In genomic region chr15:12380548-12380947, GRCm38 (mm10) we compare ENCODE assay signal across 9 mouse cellular contexts. TPM values are rescaled to one million over a fixed set of nuclear protein-coding genes. Genes with fewer than 3 reads are reported as not detected.
DNase-seq lines count a peak whose midpoint lies in the region; ATAC-seq and TF ChIP-seq lines count a peak whose summit lies in the region.
"Had no signal": no experiment of that assay in that cellular context is flagged by ENCODE, and none has a peak within 500 bp of the region (broad histone marks: within the 10 kb centered on the region; RNA-seq: fewer than 3 reads in every experiment).

No protein-coding gene starts in this region.

- no peak overlapping the region for H3K4me2 ChIP-seq in forebrain, postnatal 0 days (ENCODE audit: low read depth)
- no peak overlapping the region for H3K4me2 ChIP-seq in forebrain, embryonic 16.5 days (ENCODE audit: low read length)
- no peak overlapping the region for H3K4me2 ChIP-seq in kidney, postnatal 0 days (ENCODE audit: low read length)
- H3K4me2 ChIP-seq: limb, embryonic 13.5 days had no signal

- peaks cover 7% of the 10 kb centered on the region; the same call in 1 of the 2 replicates for H3K4me1 ChIP-seq in forebrain, postnatal 0 days (ENCODE audit: insufficient read depth)
- peaks cover 7% of the 10 kb centered on the region for H3K4me1 ChIP-seq in forebrain, embryonic 16.5 days (replicated peaks; ENCODE audit: control insufficient read depth, insufficient read depth, low read length)
- H3K4me1 ChIP-seq in kidney, postnatal 0 days (replicated peaks; ENCODE audit: insufficient read depth, low read length), result peaks cover 5% of the 10 kb centered on the region; the same call in 1 of the 2 replicates

- 60% methylated on average over 5 of the region's 5 CpGs for WGBS in forebrain, postnatal 0 days
- WGBS in forebrain, embryonic 16.5 days, result 48% methylated on average over 5 of the region's 5 CpGs
- WGBS in kidney, postnatal 0 days, result 49% methylated on average over 5 of the region's 5 CpGs

- no peaks in the 10 kb centered on the region for H3K9me3 ChIP-seq in forebrain, postnatal 0 days (ENCODE audit: low read length)
- H3K9me3 ChIP-seq in forebrain, embryonic 16.5 days (ENCODE audit: control insufficient read depth, low read length), result no peaks in the 10 kb centered on the region
- no peaks in the 10 kb centered on the region for H3K9me3 ChIP-seq in kidney, postnatal 0 days (replicated peaks; ENCODE audit: low read length)
- H3K9me3 ChIP-seq: limb, embryonic 13.5 days had no signal

- H3K9ac ChIP-seq in forebrain, postnatal 0 days, result no peak overlapping the region
- no peak overlapping the region for H3K9ac ChIP-seq in forebrain, embryonic 16.5 days (replicated peaks; ENCODE audit: low read depth, low read length)
- no peak overlapping the region for H3K9ac ChIP-seq in kidney, postnatal 0 days (ENCODE audit: low read depth, low read length)
- H3K9ac ChIP-seq: limb, embryonic 13.5 days had no signal

- peak; percentile 45 for TF ChIP-seq CTCF in forebrain, postnatal 0 days (IDR thresholded peaks at IDR 0.05; ENCODE audit: low read depth)
- peak; percentile 66 for TF ChIP-seq CTCF in kidney, postnatal 0 days (IDR thresholded peaks at IDR 0.05; ENCODE audit: low read depth)

- no peak for DNase-seq in forebrain, postnatal 0 days
- peak; percentile 88 for DNase-seq in 416B (ENCODE audit: low read depth)
- peak; percentile 37 for DNase-seq in adrenal gland, postnatal 25 days
- peak; percentile 68 for DNase-seq in kidney, postnatal 0 days (ENCODE audit: low spot score)
- peak; percentile 75 to 84 for DNase-seq in natural killer cell, adult 2 months (ENCODE audit: low spot score in 2 of 2)
- no peak for DNase-seq in right cerebral cortex, adult 18-20 months
- no peak for DNase-seq in right cerebral cortex, postnatal 25 days

- H3K27me3 ChIP-seq in forebrain, postnatal 0 days (ENCODE audit: insufficient read depth, low read length), result no peaks in the 10 kb centered on the region
- H3K27me3 ChIP-seq in forebrain, embryonic 16.5 days (replicated peaks; ENCODE audit: control insufficient read depth, insufficient read depth, low read length), result 0 out of 2 replicates have a peak, but pooled peaks cover 3% of the 10 kb centered on the region
- no peaks in the 10 kb centered on the region for H3K27me3 ChIP-seq in kidney, postnatal 0 days (ENCODE audit: insufficient read depth, low read length)

- no peak overlapping the region for H3K27ac ChIP-seq in forebrain, postnatal 0 days (ENCODE audit: low read depth, low read length)
- H3K27ac ChIP-seq in forebrain, embryonic 16.5 days (ENCODE audit: low read length), result no peak overlapping the region
- H3K27ac ChIP-seq in kidney, postnatal 0 days, result no peak overlapping the region
- H3K27ac ChIP-seq: limb, embryonic 13.5 days had no signal

- H3K36me3 ChIP-seq in forebrain, postnatal 0 days (ENCODE audit: insufficient read depth), result no peaks in the 10 kb centered on the region
- H3K36me3 ChIP-seq in forebrain, embryonic 16.5 days (ENCODE audit: control insufficient read depth, insufficient read depth), result no peaks in the 10 kb centered on the region
- no peaks in the 10 kb centered on the region for H3K36me3 ChIP-seq in kidney, postnatal 0 days (ENCODE audit: insufficient read depth, low read length)

- no peak overlapping the region for H3K4me3 ChIP-seq in forebrain, postnatal 0 days (ENCODE audit: low read depth, low read length)
- no peak overlapping the region for H3K4me3 ChIP-seq in forebrain, embryonic 16.5 days (replicated peaks; ENCODE audit: low read length)
- no peak overlapping the region for H3K4me3 ChIP-seq in kidney, postnatal 0 days (replicated peaks; ENCODE audit: low read depth, low read length)
- H3K4me3 ChIP-seq: limb, embryonic 13.5 days had no signal

- no peak for ATAC-seq in forebrain, postnatal 0 days
- ATAC-seq in forebrain, embryonic 16.5 days, result no peak
- no peak for ATAC-seq in kidney, postnatal 0 days (replicated peaks; ENCODE audit: low FRiP score, low read depth)

RNA-seq across cellular contexts. Expression of gene 1810049J17Rik, which starts 58.8 kb away (rescaled TPM):
- not detected in 2 replicates for total RNA-seq in forebrain, postnatal 0 days (2014; rRNA removed)
- polyA plus RNA-seq in forebrain, postnatal 0 days (2015; fragmentation: Nextera tagmentation; extraction: Ambion mirVana), result 0.72 and 2.1 TPM in 2 replicates
- polyA plus RNA-seq in forebrain, embryonic 16.5 days (2015; fragmentation: Nextera tagmentation; extraction: Ambion mirVana), result not detected in 2 replicates
- not detected in 2 replicates for total RNA-seq in adrenal gland, postnatal 25 days (2021)
- 0.45 and 1.9 TPM in 2 replicates for polyA plus RNA-seq in kidney, postnatal 0 days (2015; fragmentation: Nextera tagmentation; extraction: Ambion mirVana)

RNA-seq across cellular contexts. Expression of gene Golph3, which starts 59.3 kb away (rescaled TPM):
- 78.5 and 106 TPM in 2 replicates for total RNA-seq in forebrain, postnatal 0 days (2014; rRNA removed)
- 45.0 and 51.3 TPM in 2 replicates for polyA plus RNA-seq in forebrain, postnatal 0 days (2015; fragmentation: Nextera tagmentation; extraction: Ambion mirVana)
- polyA plus RNA-seq in forebrain, embryonic 16.5 days (2015; fragmentation: Nextera tagmentation; extraction: Ambion mirVana), result 56.7 and 70.2 TPM in 2 replicates
- total RNA-seq in adrenal gland, postnatal 25 days (2021), result 132 and 135 TPM in 2 replicates
- polyA plus RNA-seq in kidney, postnatal 0 days (2015; fragmentation: Nextera tagmentation; extraction: Ambion mirVana), result 88.7 and 95.6 TPM in 2 replicates

Comparison
In these comparisons a context has a peak if more than half of its experiments do, and no peak if none do; other contexts are left out.
1. DNase-seq: peak in 416B (single experiment), adrenal gland, postnatal 25 days (single experiment), kidney, postnatal 0 days (single experiment) and natural killer cell, adult 2 months (2 of 2); none in forebrain, postnatal 0 days (single experiment), right cerebral cortex, adult 18-20 months (single experiment) and right cerebral cortex, postnatal 25 days (single experiment).